Mouse (Mus musculus) kidney, postnatal 0 days (tissue): ENCODE results near the gene Picalm. TPM values are rescaled to one million over a fixed set of nuclear protein-coding genes. Genes with fewer than 3 reads are reported as not detected.
"Not testable (repeated sequence)": the region's sequence is repeated elsewhere in the genome, so short reads cannot be mapped to it uniquely, and the experiment has no call there.

Source experiments
- ATAC-seq: fragments of 200-750 bp; cut with Nextera tagmentation; replicated peaks from 2 replicates; pipeline ENCODE4 v1.8.0; 2017; ENCODE audit warnings: low read depth, moderate number of reproducible peaks, moderate TSS enrichment, moderate library complexity; ENCODE audit not compliant: low FRiP score
- DNase-seq: peaks from one replicate; pipeline ENCODE4 v3.0.0-alpha.2; 2016; ENCODE audit warnings: low spot score
- H3K27ac ChIP-seq: fragments of 300-500 bp; sonication (generic); 2 replicates; pipeline ENCODE4 v1.5.1; 2014; ENCODE audit warnings: mild to moderate bottlenecking
- H3K27me3 ChIP-seq: fragments of 300-500 bp; sonication (generic); 2 replicates; pipeline ENCODE4 v1.6.1; 2014; ENCODE audit warnings: low read length, mixed read lengths; ENCODE audit not compliant: insufficient read depth
- H3K36me3 ChIP-seq: fragments of 300-500 bp; sonication (generic); 2 replicates; pipeline ENCODE4 v1.6.1; 2014; ENCODE audit warnings: low read length, mixed read lengths; ENCODE audit not compliant: insufficient read depth
- H3K4me1 ChIP-seq: fragments of 300-500 bp; sonication (generic); replicated peaks from 2 replicates; pipeline ENCODE4 v1.6.1; 2014; ENCODE audit warnings: antibody characterized with exemption, low read length, mixed read lengths; ENCODE audit not compliant: insufficient read depth
- H3K4me2 ChIP-seq: fragments of 300-500 bp; sonication (generic); 2 replicates; pipeline ENCODE4 v1.6.1; 2014; ENCODE audit warnings: mild to moderate bottlenecking, low read length, moderate library complexity, mixed read lengths
- H3K4me3 ChIP-seq: fragments of 300-500 bp; sonication (generic); replicated peaks from 2 replicates; pipeline ENCODE4 v1.5.1; 2014; ENCODE audit warnings: low read depth, low read length
- H3K9ac ChIP-seq: fragments of 300-500 bp; sonication (generic); 2 replicates; pipeline ENCODE4 v1.6.1; 2014; ENCODE audit warnings: low read depth, low read length
- H3K9me3 ChIP-seq: fragments of 300-500 bp; sonication (generic); replicated peaks from 2 replicates; pipeline ENCODE4 v1.6.1; 2016; ENCODE audit warnings: low read length, inconsistent platforms, mixed read lengths
- CTCF ChIP-seq: IDR thresholded peaks from 2 replicates; pipeline ENCODE4 v1.5.1; 2016; ENCODE audit warnings: antibody characterized with exemption, low read depth, mild to moderate bottlenecking, moderate library complexity
- WGBS: fragments of 180-500 bp; shearing (Covaris S2); extraction: QIAGEN DNeasy Blood & Tissue Kit; methylation state at CpG from one replicate; pipeline ENCODE4 v1.1.7; 2014; 5-methylcytosine and 5-hydroxymethylcytosine counted together
- polyA plus RNA-seq: library from polyadenylated mRNA; unstranded; fragments of >200 nt; fragmentation: Nextera tagmentation; extraction: Ambion mirVana; gene quantifications from 2 replicates; pipeline ENCODE4 v1.2.1, GENCODE M21; 2015

The Picalm gene
- polyA plus RNA-seq, 1 experiment from 2014 or later, result 48.2 TPM

DNA sequence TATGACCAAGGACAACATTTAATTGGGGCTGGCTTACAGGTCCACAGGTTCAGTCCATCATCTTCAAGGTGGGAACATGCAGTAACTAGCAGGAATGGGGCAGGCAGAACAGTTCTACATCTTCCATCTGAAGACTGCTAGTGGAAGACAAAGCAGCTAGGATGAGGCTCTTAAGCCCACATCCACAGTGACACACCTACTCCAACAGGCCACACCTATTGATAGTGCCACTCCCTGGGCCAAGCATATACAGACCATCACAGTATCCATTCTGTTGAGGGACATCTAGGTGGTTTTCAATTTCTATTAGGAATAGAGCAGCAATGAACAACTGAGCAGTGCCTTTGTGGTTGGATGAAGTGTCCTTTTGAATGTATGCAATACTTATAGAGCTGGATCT, 80.9 kb downstream of the Picalm start:
- Histone ChIP-seq H3K27ac (no peak overlapping the region), H3K36me3 (peaks cover 16% of the 10 kb centered on the region; the same call in 1 of the 2 replicates), H3K9ac (no peak overlapping the region), H3K9me3 (no peaks in the 10 kb centered on the region), H3K4me2 (no peak overlapping the region), H3K27me3 (no peaks in the 10 kb centered on the region), H3K4me1 (no peaks in the 10 kb centered on the region), H3K4me3 (no peak overlapping the region)
- TF ChIP-seq CTCF, result no peak
- ATAC-seq, result no peak
- no peak for DNase-seq

DNA sequence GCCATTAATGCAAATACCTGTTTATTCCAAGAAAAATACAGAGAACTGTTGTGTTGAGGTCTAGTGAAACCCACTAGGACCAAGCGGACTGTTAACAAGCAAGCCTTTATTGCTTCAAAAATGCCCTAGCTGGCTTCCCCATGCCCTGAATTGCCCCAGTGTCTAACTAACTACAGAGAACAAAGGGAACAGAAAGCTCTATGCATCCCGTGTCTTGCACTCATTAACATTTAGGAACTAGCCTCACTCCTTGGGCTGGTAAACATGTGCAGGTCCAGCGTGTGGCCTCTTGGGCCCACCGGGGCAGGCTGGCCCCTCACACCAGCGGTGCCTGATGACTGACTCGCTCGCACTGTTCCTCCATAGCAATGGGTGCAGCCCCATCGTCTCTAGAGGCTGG, 86.5 kb downstream of the Picalm start:
- WGBS, result 64% methylated on average over 8 of the region's 8 CpGs
- H3K4me1 ChIP-seq, result no peaks in the 10 kb centered on the region
- DNase-seq, result no peak
- H3K27me3 ChIP-seq, result no peaks in the 10 kb centered on the region
- no peaks in the 10 kb centered on the region for H3K36me3 ChIP-seq
- ATAC-seq, result no peak
- no peak overlapping the region for H3K4me3 ChIP-seq
- H3K4me2 ChIP-seq, result no peak overlapping the region
- H3K9ac ChIP-seq, result no peak overlapping the region
- H3K27ac ChIP-seq, result no peak overlapping the region
- no peak for TF ChIP-seq CTCF
- H3K9me3 ChIP-seq, result no peaks in the 10 kb centered on the region

DNA sequence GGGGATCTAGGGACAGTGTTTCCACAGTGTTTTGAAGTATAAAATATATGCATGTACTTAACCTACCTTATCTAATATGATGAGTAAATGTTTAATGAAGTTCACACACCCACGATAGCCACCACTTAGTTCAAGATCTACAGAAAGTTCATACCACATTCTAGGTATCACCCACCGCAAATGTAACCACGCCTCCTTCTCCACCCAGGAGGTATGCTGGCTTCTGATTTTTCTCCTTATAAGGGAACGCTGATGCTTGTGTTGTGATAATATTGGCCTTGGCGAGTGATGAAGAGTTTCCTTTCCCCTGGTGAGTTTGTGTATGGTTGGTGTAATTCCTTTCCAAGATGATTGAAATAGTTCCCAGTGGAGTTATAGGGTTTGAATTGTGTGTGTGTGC, 88.1 kb downstream of the Picalm start:
- no peak for ATAC-seq
- H3K27me3 ChIP-seq, result no peaks in the 10 kb centered on the region
- WGBS, result 74% methylated on average over 5 of the region's 5 CpGs
- H3K27ac ChIP-seq, result no peak overlapping the region
- H3K36me3 ChIP-seq, result no peaks in the 10 kb centered on the region
- H3K4me1 ChIP-seq, result no peaks in the 10 kb centered on the region
- H3K9ac ChIP-seq, result no peak overlapping the region
- no peak for DNase-seq
- H3K4me2 ChIP-seq, result no peak overlapping the region
- H3K4me3 ChIP-seq, result no peak overlapping the region
- H3K9me3 ChIP-seq, result no peaks in the 10 kb centered on the region
- no peak for TF ChIP-seq CTCF

DNA sequence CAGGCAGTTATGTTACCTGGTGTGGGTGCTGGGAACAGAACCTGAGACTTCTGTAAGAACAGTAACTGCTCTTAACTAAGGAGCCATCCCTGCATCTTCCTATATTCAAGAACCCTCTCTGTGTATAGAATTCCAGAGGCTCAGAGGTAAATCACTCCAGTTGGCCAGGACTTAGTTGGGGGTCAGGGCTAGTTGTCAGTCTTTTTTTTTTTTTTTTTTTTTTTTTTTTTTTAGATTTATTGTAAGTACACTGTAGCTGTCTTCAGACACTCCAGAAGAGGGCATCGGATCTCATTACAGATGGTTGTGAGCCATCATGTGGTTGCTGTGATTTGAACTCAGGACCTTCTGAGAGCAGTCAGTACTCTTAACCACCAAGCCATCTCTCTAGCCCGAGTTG, 91.5 kb downstream of the Picalm start:
- WGBS, result 81% methylated on average over 2 of the region's 2 CpGs
- ATAC-seq, result no peak
- no peak overlapping the region for H3K4me2 ChIP-seq

DNA sequence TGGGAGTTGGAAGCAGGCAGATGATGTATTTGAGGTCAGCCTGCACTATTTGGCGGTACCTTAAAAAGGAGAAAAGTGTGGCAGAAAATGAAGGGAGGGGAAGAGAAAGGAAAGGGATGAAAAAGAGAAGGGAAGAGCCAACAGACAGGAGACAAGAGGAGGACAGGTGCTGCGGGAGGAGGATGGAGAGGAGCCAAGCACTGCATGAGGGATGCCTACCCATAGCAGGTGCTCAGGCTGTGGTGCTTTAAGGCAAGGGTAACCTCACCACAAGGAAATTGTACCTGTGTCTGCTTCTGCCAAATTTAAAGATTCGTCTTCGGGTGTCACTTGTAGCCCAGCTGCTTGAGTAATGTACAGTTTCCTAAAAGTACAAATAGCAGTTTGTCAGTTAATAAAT, 98.1 kb downstream of the Picalm start:
- H3K27me3 ChIP-seq, result no peaks in the 10 kb centered on the region
- no peaks in the 10 kb centered on the region for H3K36me3 ChIP-seq
- H3K4me1 ChIP-seq, result no peaks in the 10 kb centered on the region
- H3K9me3 ChIP-seq, result no peaks in the 10 kb centered on the region
- DNase-seq, result no peak
- no peak overlapping the region for H3K4me2 ChIP-seq
- TF ChIP-seq CTCF, result no peak
- H3K9ac ChIP-seq, result no peak overlapping the region
- ATAC-seq, result no peak
- no peak overlapping the region for H3K4me3 ChIP-seq
- 79% methylated on average over 4 of the region's 4 CpGs for WGBS
- no peak overlapping the region for H3K27ac ChIP-seq

More for the DNA sequence above, 91.5 kb downstream of the Picalm start:
- Histone ChIP-seq H3K9me3 (no peaks in the 10 kb centered on the region), H3K4me3 (no peak overlapping the region), H3K9ac (no peak overlapping the region), H3K4me1 (no peaks in the 10 kb centered on the region), H3K36me3 (no peaks in the 10 kb centered on the region), H3K27ac (no peak overlapping the region), H3K27me3 (no peaks in the 10 kb centered on the region)
- DNase-seq, result no peak
- TF ChIP-seq CTCF, result no peak

DNA sequence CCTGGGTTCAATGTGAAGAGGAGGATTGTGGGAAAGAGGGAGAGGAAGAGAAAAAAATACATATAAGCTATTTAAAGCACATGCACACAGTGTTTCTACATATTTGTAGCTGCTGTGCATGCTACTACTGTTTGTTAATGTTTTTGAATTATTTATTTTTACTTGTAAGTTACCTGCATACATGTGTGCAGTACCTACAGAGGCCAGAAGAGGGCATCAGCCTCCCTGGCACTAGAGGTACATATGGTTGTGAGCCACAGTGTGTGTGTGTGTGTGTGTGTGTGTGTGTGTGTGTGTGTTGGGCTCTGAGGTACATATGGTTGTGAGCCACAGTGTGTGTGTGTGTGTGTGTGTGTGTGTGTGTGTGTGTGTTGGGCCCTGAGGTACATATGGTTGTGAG, 98.9 kb downstream of the Picalm start:
- H3K27me3 ChIP-seq, ATAC-seq, H3K27ac ChIP-seq, H3K4me3 ChIP-seq, H3K36me3 ChIP-seq, DNase-seq, H3K4me2 ChIP-seq, H3K9ac ChIP-seq, H3K9me3 ChIP-seq, H3K4me1 ChIP-seq: not testable (repeated sequence)
- peak; percentile 62 for TF ChIP-seq CTCF

DNA sequence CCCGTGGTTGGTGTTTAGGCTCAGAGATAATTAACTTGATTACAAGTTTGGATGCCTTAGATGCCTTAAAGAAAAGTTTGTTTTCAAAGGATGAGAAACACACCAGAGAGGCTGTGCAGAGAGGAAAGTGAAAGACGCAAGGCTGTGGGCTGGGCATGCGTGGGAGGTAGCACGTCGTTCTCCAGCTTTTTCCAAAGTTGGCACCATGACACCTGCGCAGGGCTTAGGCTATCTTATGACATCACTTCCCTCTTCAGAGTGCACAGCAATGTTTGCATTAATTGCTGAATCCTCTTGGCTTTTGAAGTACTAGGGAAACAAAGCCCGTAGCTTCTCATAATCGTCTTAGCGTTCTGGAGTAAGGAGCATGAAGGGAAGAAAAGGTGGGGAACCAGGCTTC, 101.4 kb downstream of the Picalm start:
- H3K4me3 ChIP-seq, result no peak overlapping the region
- ATAC-seq, result no peak
- 46% methylated on average over 9 of the region's 9 CpGs for WGBS

More for the DNA sequence above, 101.4 kb downstream of the Picalm start:
- H3K9me3 ChIP-seq, result no peaks in the 10 kb centered on the region
- H3K4me1 ChIP-seq, result no peaks in the 10 kb centered on the region
- H3K27me3 ChIP-seq, result no peaks in the 10 kb centered on the region
- no peak for TF ChIP-seq CTCF
- DNase-seq, result no peak
- H3K36me3 ChIP-seq, result no peaks in the 10 kb centered on the region
- H3K9ac ChIP-seq, result no peak overlapping the region
- H3K27ac ChIP-seq, result no peak overlapping the region
- H3K4me2 ChIP-seq, result 0 out of 2 replicates have a peak overlapping the region, but pooled peaks have one; percentile 10
